Mouse (Mus musculus) embryonic facial prominence, embryonic 12.5 days (tissue): ENCODE measurements at regions not wholly inside any gene's neighbourhood (a gene's known extent, or its start where the extent isn't known, plus 50 kb on each side); places are given as distances from the start of the nearest gene placed in this dataset.

Experiments used
- ATAC-seq: fragments of 200-750 bp; cut with Nextera tagmentation; 2 replicates; pipeline ENCODE4 v1.8.0; 2017; ENCODE audit not compliant: insufficient number of reproducible peaks, insufficient read depth, low FRiP score, low TSS enrichment
- H3K27ac ChIP-seq: fragments of 300-500 bp; sonication (generic); 2 replicates; pipeline ENCODE4 v1.5.1; 2016; ENCODE audit warnings: mild to moderate bottlenecking
- H3K27me3 ChIP-seq: fragments of 300-500 bp; sonication (generic); 2 replicates; pipeline ENCODE4 v1.6.1; 2016; ENCODE audit warnings: mild to moderate bottlenecking, moderate library complexity
- H3K36me3 ChIP-seq: fragments of 300-500 bp; sonication (generic); 2 replicates; pipeline ENCODE4 v1.6.1; 2016; ENCODE audit warnings: mild to moderate bottlenecking
- H3K4me1 ChIP-seq: fragments of 300-500 bp; sonication (generic); 2 replicates; pipeline ENCODE4 v1.6.1; 2016
- H3K4me2 ChIP-seq: fragments of 300-500 bp; sonication (generic); replicated peaks from 2 replicates; pipeline ENCODE4 v1.6.1; 2016; ENCODE audit warnings: mild to moderate bottlenecking, moderate library complexity
- H3K4me3 ChIP-seq: fragments of 300-500 bp; sonication (generic); 2 replicates; pipeline ENCODE4 v1.5.1; 2016; ENCODE audit warnings: mild to moderate bottlenecking
- H3K9ac ChIP-seq: fragments of 300-500 bp; sonication (generic); 2 replicates; pipeline ENCODE4 v1.6.1; 2016; ENCODE audit warnings: mild to moderate bottlenecking, moderate library complexity
- H3K9me3 ChIP-seq: fragments of 300-500 bp; sonication (generic); 2 replicates; pipeline ENCODE4 v1.6.1; 2016; ENCODE audit warnings: mild to moderate bottlenecking, moderate library complexity
- WGBS: fragments of 180-500 bp; shearing (Covaris S2); methylation state at CpG from one replicate; pipeline ENCODE4 v1.1.7; 2016; 5-methylcytosine and 5-hydroxymethylcytosine counted together

GRCm38 (mm10) chr7:110679916-110680315 is 52.5 kb downstream of the Adm start:
- Histone ChIP-seq H3K4me1 (no peaks in the 10 kb centered on the region), H3K9me3 (no peaks in the 10 kb centered on the region), H3K4me2 (no peak overlapping the region), H3K36me3 (no peaks in the 10 kb centered on the region), H3K27ac (no peak overlapping the region), H3K4me3 (no peak overlapping the region), H3K9ac (no peak overlapping the region), H3K27me3 (no peaks in the 10 kb centered on the region)
- WGBS = 88% methylated on average over 1 of the region's 1 CpGs
- no peak for ATAC-seq

GRCm38 (mm10) chr7:110682911-110683310 is 55.5 kb downstream of the Adm start:
- Histone ChIP-seq H3K9me3 (no peaks in the 10 kb centered on the region), H3K27ac (no peak overlapping the region), H3K4me1 (no peaks in the 10 kb centered on the region), H3K27me3 (no peaks in the 10 kb centered on the region), H3K4me2 (no peak overlapping the region), H3K4me3 (no peak overlapping the region), H3K36me3 (no peaks in the 10 kb centered on the region), H3K9ac (no peak overlapping the region)
- WGBS = 72% methylated on average over 4 of the region's 4 CpGs
- no peak for ATAC-seq

- H3K36me3 ChIP-seq = no peaks in the 10 kb centered on the region
- no peak overlapping the region for H3K4me3 ChIP-seq
- 34% methylated on average over 14 of the region's 14 CpGs for WGBS
- no peak overlapping the region for H3K9ac ChIP-seq
- peak overlapping the region; percentile 22; the same call in 1 of the 2 replicates for H3K4me2 ChIP-seq
- peaks cover 9% of the 10 kb centered on the region for H3K4me1 ChIP-seq
- H3K9me3 ChIP-seq = no peaks in the 10 kb centered on the region
- ATAC-seq = peak; percentile 52; the same call in 1 of the 2 replicates
- H3K27ac ChIP-seq = peak overlapping the region; percentile 58
- no peaks in the 10 kb centered on the region for H3K27me3 ChIP-seq
Measured at GRCm38 (mm10) chr7:110688884-110689681, 61.6 kb downstream of the Adm start.

- H3K4me2 ChIP-seq = no peak overlapping the region
- H3K4me3 ChIP-seq = no peak overlapping the region
- no peaks in the 10 kb centered on the region for H3K9me3 ChIP-seq
- H3K9ac ChIP-seq = no peak overlapping the region
- H3K27me3 ChIP-seq = no peaks in the 10 kb centered on the region
- no peaks in the 10 kb centered on the region for H3K36me3 ChIP-seq
- WGBS = 91% methylated on average over 2 of the region's 2 CpGs
- H3K27ac ChIP-seq = no peak overlapping the region
- ATAC-seq = no peak
- peaks cover 9% of the 10 kb centered on the region for H3K4me1 ChIP-seq
Measured at GRCm38 (mm10) chr7:110690241-110690640, 62.8 kb downstream of the Adm start.

GRCm38 (mm10) chr7:110690856-110691255 is 63.4 kb downstream of the Adm start:
- 89% methylated on average over 9 of the region's 9 CpGs for WGBS
- no peaks in the 10 kb centered on the region for H3K36me3 ChIP-seq
- peaks cover 9% of the 10 kb centered on the region for H3K4me1 ChIP-seq
- no peaks in the 10 kb centered on the region for H3K9me3 ChIP-seq
- H3K9ac ChIP-seq = no peak overlapping the region
- no peak overlapping the region for H3K27ac ChIP-seq
- no peak overlapping the region for H3K4me3 ChIP-seq
- H3K4me2 ChIP-seq = no peak overlapping the region
- ATAC-seq = no peak
- H3K27me3 ChIP-seq = no peaks in the 10 kb centered on the region

- H3K9ac ChIP-seq = no peak overlapping the region
- WGBS = 76% methylated on average over 5 of the region's 5 CpGs
- no peak overlapping the region for H3K4me3 ChIP-seq
- no peak for ATAC-seq
- H3K36me3 ChIP-seq = no peaks in the 10 kb centered on the region
- H3K9me3 ChIP-seq = no peaks in the 10 kb centered on the region
- H3K4me2 ChIP-seq = no peak overlapping the region
- peaks cover 2% of the 10 kb centered on the region for H3K4me1 ChIP-seq
- H3K27me3 ChIP-seq = no peaks in the 10 kb centered on the region
- H3K27ac ChIP-seq = no peak overlapping the region
Measured at GRCm38 (mm10) chr7:110694262-110694661, 66.8 kb downstream of the Adm start.

- H3K4me1 ChIP-seq = no peaks in the 10 kb centered on the region
- no peak for ATAC-seq
- H3K27ac ChIP-seq = no peak overlapping the region
- no peaks in the 10 kb centered on the region for H3K36me3 ChIP-seq
- no peaks in the 10 kb centered on the region for H3K27me3 ChIP-seq
- no peak overlapping the region for H3K4me3 ChIP-seq
- 81% methylated on average over 8 of the region's 8 CpGs for WGBS
- H3K9ac ChIP-seq = no peak overlapping the region
- no peak overlapping the region for H3K4me2 ChIP-seq
- H3K9me3 ChIP-seq = no peaks in the 10 kb centered on the region
Measured at GRCm38 (mm10) chr7:110695729-110696128, 68.3 kb downstream of the Adm start.

GRCm38 (mm10) chr7:110698211-110699153 is 69.5 kb upstream of the Ampd3 start:
- 84% methylated on average over 17 of the region's 17 CpGs for WGBS
- H3K4me1 ChIP-seq = no peaks in the 10 kb centered on the region
- no peaks in the 10 kb centered on the region for H3K9me3 ChIP-seq
- H3K27ac ChIP-seq = no peak overlapping the region
- H3K36me3 ChIP-seq = no peaks in the 10 kb centered on the region
- no peaks in the 10 kb centered on the region for H3K27me3 ChIP-seq
- H3K4me3 ChIP-seq = no peak overlapping the region
- H3K9ac ChIP-seq = no peak overlapping the region
- ATAC-seq = no peak
- H3K4me2 ChIP-seq = no peak overlapping the region

GRCm38 (mm10) chr7:110699596-110699995 is 68.4 kb upstream of the Ampd3 start:
- Histone ChIP-seq H3K27ac (no peak overlapping the region), H3K4me2 (no peak overlapping the region), H3K4me1 (no peaks in the 10 kb centered on the region), H3K36me3 (no peaks in the 10 kb centered on the region), H3K9me3 (no peaks in the 10 kb centered on the region), H3K4me3 (no peak overlapping the region), H3K27me3 (no peaks in the 10 kb centered on the region), H3K9ac (no peak overlapping the region)
- WGBS = 78% methylated on average over 11 of the region's 11 CpGs
- no peak for ATAC-seq

- Histone ChIP-seq H3K27ac (no peak overlapping the region), H3K27me3 (no peaks in the 10 kb centered on the region), H3K4me3 (no peak overlapping the region), H3K36me3 (no peaks in the 10 kb centered on the region), H3K4me2 (no peak overlapping the region), H3K4me1 (no peaks in the 10 kb centered on the region), H3K9me3 (no peaks in the 10 kb centered on the region), H3K9ac (no peak overlapping the region)
- no peak for ATAC-seq
- 58% methylated on average over 11 of the region's 11 CpGs for WGBS
Measured at GRCm38 (mm10) chr7:110701681-110702413, 66.2 kb upstream of the Ampd3 start.

GRCm38 (mm10) chr7:110702414-110702783 is 65.6 kb upstream of the Ampd3 start:
- H3K4me1 ChIP-seq = no peaks in the 10 kb centered on the region
- no peak overlapping the region for H3K9ac ChIP-seq
- 74% methylated on average over 6 of the region's 6 CpGs for WGBS
- H3K9me3 ChIP-seq = no peaks in the 10 kb centered on the region
- no peaks in the 10 kb centered on the region for H3K27me3 ChIP-seq
- no peak overlapping the region for H3K4me3 ChIP-seq
- no peak overlapping the region for H3K4me2 ChIP-seq
- no peak overlapping the region for H3K27ac ChIP-seq
- H3K36me3 ChIP-seq = no peaks in the 10 kb centered on the region
- no peak for ATAC-seq
